Mouse (Mus musculus) intestine, postnatal 0 days (tissue): ENCODE measurements around the gene Tmem40. TPM values are rescaled to one million over a fixed set of nuclear protein-coding genes. Genes with fewer than 3 reads are reported as not detected.

ENCODE experiments used
- ATAC-seq: fragments of 200-750 bp; cut with Nextera tagmentation; 2 replicates; pipeline ENCODE4 v1.8.0; 2017; ENCODE audit warnings: mild to moderate bottlenecking, moderate TSS enrichment, moderate library complexity
- H3K27ac ChIP-seq: fragments of 300-500 bp; sonication (generic); 2 replicates; pipeline ENCODE4 v1.5.1; 2014; ENCODE audit warnings: mild to moderate bottlenecking, low read depth, low read length, moderate library complexity
- H3K27me3 ChIP-seq: fragments of 300-500 bp; sonication (generic); replicated peaks from 2 replicates; pipeline ENCODE4 v1.6.1; 2014; ENCODE audit warnings: low read length, mixed read lengths; ENCODE audit not compliant: control insufficient read depth, insufficient read depth
- H3K36me3 ChIP-seq: fragments of 300-500 bp; sonication (generic); 2 replicates; pipeline ENCODE4 v1.6.1; 2014; ENCODE audit warnings: mild to moderate bottlenecking, moderate library complexity; ENCODE audit not compliant: control insufficient read depth, insufficient read depth
- H3K4me1 ChIP-seq: fragments of 300-500 bp; sonication (generic); replicated peaks from 2 replicates; pipeline ENCODE4 v1.6.1; 2014; ENCODE audit warnings: antibody characterized with exemption, low read length, mixed read lengths; ENCODE audit not compliant: control insufficient read depth, insufficient read depth
- H3K4me2 ChIP-seq: fragments of 300-500 bp; sonication (generic); replicated peaks from 2 replicates; pipeline ENCODE4 v1.6.1; 2014; ENCODE audit warnings: low read depth, mild to moderate bottlenecking, moderate library complexity
- H3K4me3 ChIP-seq: fragments of 300-500 bp; sonication (generic); 2 replicates; pipeline ENCODE4 v1.5.1; 2014; ENCODE audit warnings: low read depth, low read length
- H3K9ac ChIP-seq: fragments of 300-500 bp; sonication (generic); 2 replicates; pipeline ENCODE4 v1.6.1; 2014; ENCODE audit warnings: mild to moderate bottlenecking, low read depth, low read length
- H3K9me3 ChIP-seq: fragments of 300-500 bp; sonication (generic); 2 replicates; pipeline ENCODE4 v1.6.1; 2016; ENCODE audit warnings: mixed run types; ENCODE audit not compliant: control insufficient read depth
- CTCF ChIP-seq: sonication (generic); IDR thresholded peaks from 2 replicates; pipeline ENCODE4 v1.5.1; 2016; ENCODE audit warnings: low read depth, mild to moderate bottlenecking, control low read depth, antibody characterized with exemption, moderate library complexity
- WGBS: fragments of 180-500 bp; shearing (Covaris S2); extraction: QIAGEN DNeasy Blood & Tissue Kit; methylation state at CpG from one replicate; pipeline ENCODE4 v1.1.7; 2014; 5-methylcytosine and 5-hydroxymethylcytosine counted together
- polyA plus RNA-seq: library from polyadenylated mRNA; unstranded; fragments of >200 nt; fragmentation: Nextera tagmentation; extraction: Ambion mirVana; gene quantifications from 2 replicates; pipeline ENCODE4 v1.2.1, GENCODE M21; 2015

The Tmem40 gene
- polyA plus RNA-seq, 1 experiment from 2014 or later, result 0.17 TPM

DNA sequence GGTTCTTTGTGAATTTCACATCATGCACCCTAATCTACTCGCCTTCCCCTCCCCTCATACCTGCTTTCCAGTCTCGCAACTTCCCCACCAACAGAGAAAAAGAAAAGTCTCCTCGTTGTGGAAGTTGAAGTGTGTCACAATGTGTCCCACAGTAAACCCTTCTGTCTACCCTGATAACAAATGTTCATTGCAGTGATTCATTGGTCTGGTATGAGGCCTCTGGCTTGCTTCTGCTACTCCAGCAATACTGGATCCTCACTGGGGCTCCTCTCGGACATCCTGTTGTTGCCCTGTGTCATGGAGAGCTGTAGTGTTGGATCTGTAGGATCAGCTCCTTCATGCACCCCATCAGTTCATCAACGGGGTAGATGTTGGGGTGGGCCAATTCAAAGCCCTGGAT lies 40.0 kb downstream of the Tmem40 start:
- no peaks in the 10 kb centered on the region for H3K27me3 ChIP-seq
- no peak overlapping the region for H3K4me2 ChIP-seq
- no peak overlapping the region for H3K9ac ChIP-seq
- TF ChIP-seq CTCF, result no peak
- no peaks in the 10 kb centered on the region for H3K9me3 ChIP-seq
- ATAC-seq, result no peak; the same call in 1 of the 2 replicates
- no peaks in the 10 kb centered on the region for H3K4me1 ChIP-seq
- peak overlapping the region; percentile 7; the same call in 1 of the 2 replicates for H3K27ac ChIP-seq
- 55% methylated on average over 5 of the region's 5 CpGs for WGBS
- H3K36me3 ChIP-seq, result no peaks in the 10 kb centered on the region
- no peak overlapping the region for H3K4me3 ChIP-seq

DNA sequence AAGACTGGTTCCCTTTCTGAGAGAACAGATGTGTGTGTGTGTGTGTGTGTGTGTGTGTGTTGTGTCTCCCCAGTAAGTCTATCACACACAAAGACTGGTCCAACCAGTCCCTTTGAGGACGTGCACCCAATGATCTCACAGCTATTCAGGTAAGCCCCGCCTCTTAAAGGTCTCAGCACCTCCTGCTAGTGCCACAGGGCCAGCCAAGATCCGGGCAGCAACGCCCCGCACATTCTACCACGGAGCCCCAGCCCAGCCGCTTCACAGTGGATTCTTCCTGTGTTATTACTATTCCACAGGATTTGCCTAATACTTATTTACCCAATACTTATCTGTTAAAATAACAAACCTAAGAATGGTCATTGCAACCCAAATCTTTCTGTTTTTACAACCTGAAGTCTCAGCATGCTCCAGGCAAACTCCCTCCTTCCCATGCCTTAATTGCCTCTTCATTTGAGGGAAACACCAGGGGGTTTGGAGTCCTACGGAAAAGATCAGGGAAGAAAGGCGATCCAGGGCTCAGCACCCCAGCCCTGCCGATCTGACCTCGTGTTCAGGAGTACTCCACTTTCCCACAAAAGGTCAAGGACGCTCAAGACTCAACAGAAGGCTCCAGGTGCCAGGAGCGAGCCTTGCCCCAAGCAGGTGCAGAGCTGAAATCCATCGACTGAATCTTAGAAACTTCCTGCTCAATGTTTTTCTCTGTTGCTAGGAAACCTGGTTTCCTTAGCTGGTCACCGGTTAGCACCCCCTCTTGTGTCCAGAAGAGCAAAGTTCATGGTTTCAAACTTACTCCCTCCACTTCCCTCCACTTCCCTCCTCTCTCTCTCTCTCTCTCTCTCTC lies 44.3 kb downstream of the Tmem40 start:
- Histone ChIP-seq H3K9ac (no peak overlapping the region), H3K9me3 (no peaks in the 10 kb centered on the region), H3K4me2 (peak overlapping the region; percentile 63), H3K4me1 (no peaks in the 10 kb centered on the region), H3K27ac (peak overlapping the region; percentile 87), H3K27me3 (no peaks in the 10 kb centered on the region), H3K36me3 (no peaks in the 10 kb centered on the region), H3K4me3 (peak overlapping the region; percentile 22)
- WGBS, result 2% methylated on average over 15 of the region's 15 CpGs
- peak; percentile 68 for TF ChIP-seq CTCF
- peak; percentile 89 for ATAC-seq

DNA sequence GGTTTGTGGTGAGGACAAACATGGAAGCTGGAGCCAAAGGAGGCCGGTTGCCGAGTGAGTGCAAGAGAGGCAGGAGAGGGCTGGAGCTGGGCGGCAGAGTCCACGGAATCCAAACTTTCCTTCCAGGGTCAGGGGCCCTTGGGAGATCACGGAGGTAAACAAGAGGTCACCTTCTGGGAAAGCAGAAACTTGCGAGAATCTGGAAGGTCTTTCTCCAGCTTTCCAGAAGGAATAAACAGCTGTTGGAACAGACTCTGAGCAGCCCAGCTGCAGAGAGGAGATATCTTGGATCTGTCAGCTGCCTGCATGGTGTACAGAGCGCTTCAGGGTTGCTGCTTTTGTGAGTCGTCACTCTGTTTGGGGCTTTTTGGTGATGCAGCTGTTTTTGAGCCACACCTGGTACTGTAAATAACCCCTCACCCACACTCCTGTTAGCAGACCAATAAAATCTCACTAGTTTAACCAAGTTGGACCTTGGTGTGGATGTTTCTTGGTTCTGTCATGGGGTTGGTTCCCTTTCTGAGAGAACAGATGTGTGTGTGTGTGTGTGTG lies 45.0 kb downstream of the Tmem40 start:
- WGBS, result 14% methylated on average over 8 of the region's 8 CpGs
- H3K4me2 ChIP-seq, result peak overlapping the region; percentile 63
- H3K27ac ChIP-seq, result peak overlapping the region; percentile 73
- peak overlapping the region; percentile 11; the same call in 1 of the 2 replicates for H3K9ac ChIP-seq
- ATAC-seq, result peak; percentile 63
- H3K9me3 ChIP-seq, result no peaks in the 10 kb centered on the region
- H3K27me3 ChIP-seq, result no peaks in the 10 kb centered on the region
- no peaks in the 10 kb centered on the region for H3K4me1 ChIP-seq
- H3K4me3 ChIP-seq, result no peak overlapping the region
- H3K36me3 ChIP-seq, result no peaks in the 10 kb centered on the region
- no peak for TF ChIP-seq CTCF

DNA sequence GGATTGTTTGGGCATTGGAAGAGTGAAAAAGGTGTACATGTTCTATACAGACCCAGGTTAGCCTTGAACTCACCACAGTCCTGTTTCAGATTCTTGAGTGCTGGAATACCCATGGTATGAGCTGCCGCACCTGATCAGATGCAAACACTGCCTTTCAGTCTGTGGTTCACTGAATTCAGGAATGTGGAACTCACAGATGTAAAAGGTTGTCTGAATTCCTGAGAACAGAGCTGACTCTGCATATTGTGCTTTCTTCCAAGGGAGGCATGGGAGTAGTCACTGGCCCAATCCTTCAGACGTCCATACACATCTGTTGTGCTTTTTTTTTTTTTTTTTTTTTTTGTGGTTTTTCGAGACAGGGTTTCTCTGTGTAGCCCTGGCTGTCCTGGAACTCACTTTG lies 50.9 kb downstream of the Tmem40 start:
- H3K36me3 ChIP-seq, result no peaks in the 10 kb centered on the region
- no peak for ATAC-seq
- no peak overlapping the region for H3K27ac ChIP-seq
- no peaks in the 10 kb centered on the region for H3K4me1 ChIP-seq
- no peak for TF ChIP-seq CTCF
- H3K4me2 ChIP-seq, result no peak overlapping the region
- H3K4me3 ChIP-seq, result no peak overlapping the region
- no peaks in the 10 kb centered on the region for H3K27me3 ChIP-seq
- H3K9me3 ChIP-seq, result no peaks in the 10 kb centered on the region
- H3K9ac ChIP-seq, result no peak overlapping the region
- WGBS, result 90% methylated on average over 2 of the region's 3 CpGs

DNA sequence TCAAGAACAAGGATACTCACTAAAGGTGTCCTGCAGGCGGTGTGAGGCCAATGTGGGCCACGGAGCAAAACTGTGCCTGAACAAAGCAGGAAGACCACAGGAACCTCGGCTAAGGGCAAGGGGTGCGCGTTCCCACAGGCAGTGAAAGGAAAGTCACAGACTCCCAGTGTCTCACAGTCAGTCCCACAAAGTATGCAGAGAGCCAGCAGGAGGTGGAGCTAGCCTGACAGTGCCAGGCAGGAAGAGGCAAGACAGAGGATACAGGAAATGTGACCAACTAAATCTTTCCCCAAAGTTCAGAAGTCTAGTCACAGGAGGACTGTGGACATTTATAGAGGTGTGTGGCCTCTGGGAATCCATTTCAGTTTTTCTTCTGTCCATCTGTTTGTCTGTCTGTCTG lies 59.3 kb downstream of the Tmem40 start:
- ATAC-seq, result no peak
- Histone ChIP-seq H3K27me3 (no peaks in the 10 kb centered on the region), H3K4me3 (no peak overlapping the region), H3K9ac (no peak overlapping the region), H3K36me3 (no peaks in the 10 kb centered on the region), H3K9me3 (no peaks in the 10 kb centered on the region), H3K4me1 (peaks cover 4% of the 10 kb centered on the region; the same call in 1 of the 2 replicates), H3K27ac (no peak overlapping the region), H3K4me2 (no peak overlapping the region)
- WGBS, result 75% methylated on average over 5 of the region's 5 CpGs
- TF ChIP-seq CTCF, result 0 out of 2 replicates have a peak, but pooled peaks have one; percentile 2

DNA sequence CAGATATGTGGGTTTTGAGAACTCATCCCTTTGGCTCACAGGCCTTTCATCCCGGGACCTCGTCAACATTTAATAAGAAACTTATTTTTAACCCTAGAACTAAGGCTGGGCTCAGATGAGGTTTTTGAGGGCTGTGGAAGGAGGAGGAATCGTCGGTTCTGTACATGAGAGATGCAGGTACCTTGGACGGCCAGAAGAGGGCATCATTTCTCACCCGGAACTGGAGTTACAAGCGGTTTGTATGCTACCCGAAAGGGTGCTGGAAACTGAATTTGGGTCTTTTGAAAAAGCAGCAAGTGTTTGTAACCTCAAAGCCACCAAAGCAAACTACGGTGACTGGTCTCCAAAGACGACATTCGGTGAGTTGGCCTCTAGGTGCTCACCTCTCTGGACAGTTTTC lies 60.9 kb downstream of the Tmem40 start:
- Histone ChIP-seq H3K27me3 (no peaks in the 10 kb centered on the region), H3K4me2 (no peak overlapping the region), H3K9me3 (no peaks in the 10 kb centered on the region), H3K4me1 (peaks cover 4% of the 10 kb centered on the region; the same call in 1 of the 2 replicates), H3K27ac (no peak overlapping the region), H3K36me3 (no peaks in the 10 kb centered on the region), H3K9ac (no peak overlapping the region), H3K4me3 (no peak overlapping the region)
- no peak for ATAC-seq
- WGBS, result 52% methylated on average over 11 of the region's 11 CpGs
- TF ChIP-seq CTCF, result peak; percentile 67
